9 mouse cellular contexts compared by ENCODE assay signal in genomic region chrX:12140086-12140740, GRCm38 (mm10). TPM values are rescaled to one million over a fixed set of nuclear protein-coding genes. Genes with fewer than 3 reads are reported as not detected.
DNase-seq lines count a peak whose midpoint lies in the region; ATAC-seq and TF ChIP-seq lines count a peak whose summit lies in the region.
"Had no signal": no experiment of that assay in that cellular context is flagged by ENCODE, and none has a peak within 500 bp of the region (broad histone marks: within the 10 kb centered on the region; RNA-seq: fewer than 3 reads in every experiment).

No protein-coding gene starts in this region.

- TF ChIP-seq POLR2A in cortical plate, adult 2 months (IDR thresholded peaks at IDR 0.05; ENCODE audit: extremely low read depth, insufficient read depth, low read length): no peak

- H3K27me3 ChIP-seq in kidney, embryonic 14.5 days (ENCODE audit: control insufficient read depth, insufficient read depth, low read length): peaks cover 21% of the 10 kb centered on the region
- H3K27me3 ChIP-seq in hindbrain, embryonic 10.5 days (ENCODE audit: insufficient read depth, poor library complexity, severe bottlenecking): peaks cover 96% of the 10 kb centered on the region
- H3K27me3 ChIP-seq in liver, embryonic 16.5 days (ENCODE audit: control insufficient read depth, insufficient read depth, low read depth, low read length): peaks cover 56% of the 10 kb centered on the region
- H3K27me3 ChIP-seq in stomach, embryonic 14.5 days (ENCODE audit: control insufficient read depth, insufficient read depth, low read length): peaks cover 18% of the 10 kb centered on the region; the same call in 1 of the 2 replicates

- peak overlapping the region; percentile 53 for H3K4me2 ChIP-seq in kidney, embryonic 14.5 days (replicated peaks; ENCODE audit: low read depth, low read length)
- peak overlapping the region; percentile 58 for H3K4me2 ChIP-seq in liver, embryonic 16.5 days (ENCODE audit: low read depth, low read length)
- peak overlapping the region; percentile 47 for H3K4me2 ChIP-seq in stomach, embryonic 14.5 days (replicated peaks; ENCODE audit: low read depth, low read length)

- intact Hi-C loops in gastrocnemius, postnatal 36 days (cut with DNase I): no loop called here

- peak overlapping the region; percentile 25 for H3K4me3 ChIP-seq in kidney, embryonic 14.5 days (ENCODE audit: low read length)
- no peak overlapping the region for H3K4me3 ChIP-seq in cortical plate, adult 2 months (ENCODE audit: insufficient read depth, low read length)
- H3K4me3 ChIP-seq in hindbrain, embryonic 10.5 days: peak overlapping the region; percentile 47
- H3K4me3 ChIP-seq in liver, embryonic 16.5 days (ENCODE audit: low read depth, low read length): peak overlapping the region; percentile 37
- peak overlapping the region; percentile 21 for H3K4me3 ChIP-seq in stomach, embryonic 14.5 days (ENCODE audit: low read depth, low read length)

- WGBS in kidney, embryonic 14.5 days: 4% methylated on average over 51 of the region's 51 CpGs
- WGBS in hindbrain, embryonic 10.5 days: 5% methylated on average over 51 of the region's 51 CpGs
- 6% methylated on average over 41 of the region's 51 CpGs for WGBS in liver, embryonic 16.5 days (ENCODE audit: insufficient replicate concordance)
- 5% methylated on average over 50 of the region's 51 CpGs for WGBS in stomach, embryonic 14.5 days

- no peak for DNase-seq in kidney, adult 9 months
- DNase-seq in hindbrain, embryonic 10.5 days (ENCODE audit: low spot score): peak; percentile 50
- DNase-seq in gastrocnemius, postnatal 36 days: no peak
- no peak for DNase-seq in cerebellum, postnatal 4 days (ENCODE audit: low spot score in 2 of 2)

- H3K9me3 ChIP-seq in kidney, embryonic 14.5 days (ENCODE audit: control insufficient read depth, low read length): no peaks in the 10 kb centered on the region
- no peaks in the 10 kb centered on the region for H3K9me3 ChIP-seq in hindbrain, embryonic 10.5 days
- no peaks in the 10 kb centered on the region for H3K9me3 ChIP-seq in liver, embryonic 16.5 days (replicated peaks; ENCODE audit: control insufficient read depth, low read length)
- H3K9me3 ChIP-seq in stomach, embryonic 14.5 days (ENCODE audit: control insufficient read depth, low read depth, low read length): no peaks in the 10 kb centered on the region

- H3K27ac ChIP-seq in kidney, embryonic 14.5 days (ENCODE audit: low read depth, low read length): no peak overlapping the region
- 0 out of 2 replicates have a peak overlapping the region, but pooled peaks have one; percentile 37 for H3K27ac ChIP-seq in cortical plate, adult 2 months (ENCODE audit: insufficient read depth, low read length)
- peak overlapping the region; percentile 88 for H3K27ac ChIP-seq in hindbrain, embryonic 10.5 days
- no peak overlapping the region for H3K27ac ChIP-seq in liver, embryonic 16.5 days (ENCODE audit: low read length)
- H3K27ac ChIP-seq in stomach, embryonic 14.5 days (ENCODE audit: low read length): no peak overlapping the region

- peaks cover 7% of the 10 kb centered on the region; the same call in 1 of the 2 replicates for H3K4me1 ChIP-seq in kidney, embryonic 14.5 days (ENCODE audit: control insufficient read depth, insufficient read depth, low read length)
- no peaks in the 10 kb centered on the region for H3K4me1 ChIP-seq in cortical plate, adult 2 months (ENCODE audit: control insufficient read depth, insufficient read depth, low read length)
- peaks cover 48% of the 10 kb centered on the region for H3K4me1 ChIP-seq in hindbrain, embryonic 10.5 days (replicated peaks)
- H3K4me1 ChIP-seq in liver, embryonic 16.5 days (ENCODE audit: control insufficient read depth, low read depth, low read length): no peaks in the 10 kb centered on the region; the same call in 1 of the 2 replicates
- 0 out of 2 replicates have a peak, but pooled peaks cover 6% of the 10 kb centered on the region for H3K4me1 ChIP-seq in stomach, embryonic 14.5 days (ENCODE audit: control insufficient read depth, insufficient read depth, low read length)

- ATAC-seq in kidney, embryonic 14.5 days (ENCODE audit: low FRiP score, low TSS enrichment): no peak
- no peak for ATAC-seq in liver, embryonic 16.5 days (ENCODE audit: low read depth)
- ATAC-seq in stomach, embryonic 14.5 days (ENCODE audit: insufficient number of reproducible peaks, insufficient read depth, low FRiP score, low read depth): no peak
- ATAC-seq: Patski had no signal

- H3K36me3 ChIP-seq in kidney, embryonic 14.5 days (ENCODE audit: control insufficient read depth, insufficient read depth, low read length): no peaks in the 10 kb centered on the region
- H3K36me3 ChIP-seq in hindbrain, embryonic 10.5 days: no peaks in the 10 kb centered on the region
- no peaks in the 10 kb centered on the region for H3K36me3 ChIP-seq in liver, embryonic 16.5 days (ENCODE audit: control insufficient read depth, insufficient read depth)
- H3K36me3 ChIP-seq in stomach, embryonic 14.5 days (ENCODE audit: control insufficient read depth, insufficient read depth, low read length): no peaks in the 10 kb centered on the region

- no peak for TF ChIP-seq CTCF in cortical plate, adult 2 months (IDR thresholded peaks at IDR 0.05; ENCODE audit: extremely low read depth, insufficient read depth, low read length)

- H3K9ac ChIP-seq in kidney, embryonic 14.5 days (ENCODE audit: low read depth, low read length): peak overlapping the region; percentile 56
- peak overlapping the region; percentile 37 for H3K9ac ChIP-seq in liver, embryonic 16.5 days (ENCODE audit: low read depth, low read length)
- H3K9ac ChIP-seq in stomach, embryonic 14.5 days (replicated peaks; ENCODE audit: low read depth, low read length): peak overlapping the region; percentile 46; the same call in 1 of the 2 replicates

RNA-seq across cellular contexts. Expression of gene Bcor, which starts 19.9 kb away (rescaled TPM):
- 16.3 and 24.1 TPM in 2 replicates for polyA plus RNA-seq in kidney, embryonic 14.5 days (2014; fragmentation: Nextera tagmentation; extraction: Ambion mirVana)
- 17.7 and 18.5 TPM in 2 replicates for polyA plus RNA-seq in cortical plate, adult 2 months (2012; rRNA removed)
- 20.0 and 20.7 TPM in 2 replicates for polyA plus RNA-seq in hindbrain, embryonic 10.5 days (2016; fragmentation: Nextera tagmentation; extraction: Ambion mirVana)
- polyA plus RNA-seq in liver, embryonic 16.5 days (2015; fragmentation: Nextera tagmentation; extraction: Ambion mirVana): 4.5 and 4.9 TPM in 2 replicates
- 20.6 and 21.2 TPM in 2 replicates for polyA plus RNA-seq in stomach, embryonic 14.5 days (2014; fragmentation: Nextera tagmentation; extraction: Ambion mirVana)
- 10 to 100 TPM; 10.4 to 14.4 TPM for total RNA-seq in gastrocnemius, postnatal 36 days (2021)

Comparison
In these comparisons a context has a peak if more than half of its experiments do, and no peak if none do; other contexts are left out.
1. H3K27ac ChIP-seq: peak in cortical plate, adult 2 months (single experiment) and hindbrain, embryonic 10.5 days (single experiment); none in kidney, embryonic 14.5 days (single experiment), liver, embryonic 16.5 days (single experiment) and stomach, embryonic 14.5 days (single experiment).
2. Peak in every context shown above with its lines, with median percentiles within 50 percentile points of each other: H3K4me2 ChIP-seq and H3K9ac ChIP-seq.